In the genomic region with DNA sequence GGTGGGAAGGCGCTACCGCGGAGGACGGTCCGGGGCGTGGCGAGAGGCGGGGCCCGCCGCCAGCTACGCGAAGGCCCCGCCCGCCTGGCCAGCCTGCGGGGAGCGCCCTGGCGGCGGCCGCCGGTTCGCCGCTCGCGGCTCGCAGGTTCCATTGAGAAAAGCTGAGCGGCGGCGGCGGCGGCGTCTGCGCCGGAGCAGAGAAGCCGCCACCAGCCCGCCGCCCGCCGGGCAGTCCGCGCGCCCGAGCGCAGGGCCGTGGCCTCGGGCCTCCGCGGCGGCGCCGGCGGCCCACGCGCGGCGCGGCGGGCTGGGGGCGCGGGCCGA, we compare ENCODE assay signal across 8 mouse cellular contexts. TPM values are rescaled to one million over a fixed set of nuclear protein-coding genes. Genes with fewer than 3 reads are reported as not detected.
DNase-seq lines count a peak whose midpoint lies in the region; ATAC-seq and TF ChIP-seq lines count a peak whose summit lies in the region.

Gene Zfpm1 (plus strand): TSS at position 107 of the 324 bp plus-strand sequence.

- peaks cover 6% of the 10 kb centered on the region; the same call in 1 of the 2 replicates for H3K4me1 ChIP-seq in bone marrow, adult 2 months (ENCODE audit: control insufficient read depth, insufficient read depth, low read length)
- peaks cover 54% of the 10 kb centered on the region for H3K4me1 ChIP-seq in heart, embryonic 15.5 days (replicated peaks)
- peaks cover 29% of the 10 kb centered on the region for H3K4me1 ChIP-seq in limb, embryonic 11.5 days (ENCODE audit: control insufficient read depth, insufficient read depth, low read length)
- peaks cover 46% of the 10 kb centered on the region for H3K4me1 ChIP-seq in stomach, embryonic 15.5 days

- peak within 1 kb of the TSS; percentile 87 for H3K4me3 ChIP-seq in bone marrow, adult 2 months (replicated peaks; ENCODE audit: control insufficient read depth, low read depth, low read length)
- peak within 1 kb of the TSS; percentile 94 for H3K4me3 ChIP-seq in heart, embryonic 15.5 days
- H3K4me3 ChIP-seq in limb, embryonic 11.5 days (ENCODE audit: low read depth, low read length), result peak within 1 kb of the TSS; percentile 48
- H3K4me3 ChIP-seq in stomach, embryonic 15.5 days (replicated peaks), result peak within 1 kb of the TSS; percentile 69

- no peak for ATAC-seq in heart, embryonic 15.5 days (replicated peaks; ENCODE audit: insufficient number of reproducible peaks, insufficient read depth, low FRiP score, low read depth)
- ATAC-seq in limb, embryonic 11.5 days (ENCODE audit: insufficient number of reproducible peaks, low FRiP score, low TSS enrichment, low read depth), result no peak
- ATAC-seq in stomach, embryonic 15.5 days (ENCODE audit: insufficient read depth, low FRiP score, low read depth), result no peak

- H3K9ac ChIP-seq in heart, embryonic 15.5 days, result peak within 1 kb of the TSS; percentile 91
- peak within 1 kb of the TSS; percentile 56 for H3K9ac ChIP-seq in limb, embryonic 11.5 days (ENCODE audit: low read length)
- peak within 1 kb of the TSS; percentile 77 for H3K9ac ChIP-seq in stomach, embryonic 15.5 days

- 0 out of 2 replicates have a peak, but pooled peaks have one; percentile 2 for TF ChIP-seq CTCF in bone marrow, adult 2 months (IDR thresholded peaks at IDR 0.05; ENCODE audit: control insufficient read depth, insufficient read depth, low read length)

- peak within 1 kb of the TSS; percentile 97 for H3K4me2 ChIP-seq in heart, embryonic 15.5 days
- H3K4me2 ChIP-seq in limb, embryonic 11.5 days (ENCODE audit: low read depth, severe bottlenecking), result peak within 1 kb of the TSS; percentile 96
- peak within 1 kb of the TSS; percentile 96 for H3K4me2 ChIP-seq in stomach, embryonic 15.5 days

- no peaks in the 10 kb centered on the region for H3K9me3 ChIP-seq in heart, embryonic 15.5 days (replicated peaks)
- no peaks in the 10 kb centered on the region for H3K9me3 ChIP-seq in limb, embryonic 11.5 days (ENCODE audit: control insufficient read depth, low read length)
- H3K9me3 ChIP-seq in stomach, embryonic 15.5 days, result no peaks in the 10 kb centered on the region

- peak within 1 kb of the TSS; percentile 94 for H3K27ac ChIP-seq in bone marrow, adult 2 months (ENCODE audit: control insufficient read depth, insufficient read depth, low read depth, low read length, poor library complexity)
- H3K27ac ChIP-seq in heart, embryonic 15.5 days, result peak within 1 kb of the TSS; percentile 90
- peak within 1 kb of the TSS; percentile 43; the same call in 1 of the 2 replicates for H3K27ac ChIP-seq in limb, embryonic 11.5 days (replicated peaks; ENCODE audit: low read depth, low read length)
- peak within 1 kb of the TSS; percentile 83 for H3K27ac ChIP-seq in stomach, embryonic 15.5 days

- 17% methylated on average over 59 of the region's 60 CpGs for WGBS in bone marrow, adult 2 months
- 0% methylated on average over 46 of the region's 60 CpGs for WGBS in heart, embryonic 15.5 days
- WGBS in limb, embryonic 11.5 days, result 0% methylated on average over 52 of the region's 60 CpGs
- under 1% methylated on average over 43 of the region's 60 CpGs for WGBS in stomach, embryonic 15.5 days

- no peak for DNase-seq in layer of hippocampus, adult 8-10 months (ENCODE audit: low spot score in 2 of 2)
- no peak for DNase-seq in layer of hippocampus, adult 9-10 months (ENCODE audit: low spot score)
- no peak for DNase-seq in limb, embryonic 11.5 days (ENCODE audit: low spot score)
- no peak for DNase-seq in right cerebral cortex, postnatal 36 days (ENCODE audit: low spot score in 2 of 2)
- no peak for DNase-seq in ovary, postnatal 36 days (ENCODE audit: low spot score)

- no peaks in the 10 kb centered on the region for H3K27me3 ChIP-seq in heart, embryonic 15.5 days
- peaks cover 24% of the 10 kb centered on the region for H3K27me3 ChIP-seq in limb, embryonic 11.5 days (ENCODE audit: control insufficient read depth, insufficient read depth, low read length)
- no peaks in the 10 kb centered on the region for H3K27me3 ChIP-seq in stomach, embryonic 15.5 days (replicated peaks)

- no peaks in the 10 kb centered on the region for H3K36me3 ChIP-seq in heart, embryonic 15.5 days
- no peaks in the 10 kb centered on the region for H3K36me3 ChIP-seq in limb, embryonic 11.5 days (ENCODE audit: control insufficient read depth, insufficient read depth, low read length)
- H3K36me3 ChIP-seq in stomach, embryonic 15.5 days, result no peaks in the 10 kb centered on the region

- peak; percentile 63; the same call in 1 of the 2 replicates for TF ChIP-seq POLR2A in bone marrow, adult 2 months (IDR thresholded peaks at IDR 0.05; ENCODE audit: borderline replicate concordance, control insufficient read depth, low read depth, low read length)

RNA-seq across cellular contexts. Expression of gene Zfpm1, which starts in this region (rescaled TPM):
- 10 to 100 TPM; 37.3 to 45.5 (median 41.5) TPM for total RNA-seq in layer of hippocampus, adult 8-10 months (2022)
- polyA plus RNA-seq in bone marrow, adult 2 months (2011; ENCODE audit: insufficient read depth, insufficient read length, low replicate concordance, missing spikeins), result 125 and 324 TPM in 2 replicates
- 3.8 and 3.9 TPM in 2 replicates for polyA plus RNA-seq in heart, embryonic 15.5 days (2015; fragmentation: Nextera tagmentation; extraction: Ambion mirVana)
- 1.3 and 1.4 TPM in 2 replicates for polyA plus RNA-seq in limb, embryonic 11.5 days (2014; fragmentation: Nextera tagmentation; extraction: Ambion mirVana)
- 5.6 and 5.7 TPM in 2 replicates for polyA plus RNA-seq in stomach, embryonic 15.5 days (2015; fragmentation: Nextera tagmentation; extraction: Ambion mirVana)

Comparison
In these comparisons a context has a peak if more than half of its experiments do, and no peak if none do; other contexts are left out.
1. RNA of gene Zfpm1 (polyA plus RNA-seq): 125 to 324 TPM in bone marrow, adult 2 months; 5.6 to 5.7 TPM in stomach, embryonic 15.5 days, 3.8 to 3.9 TPM in heart, embryonic 15.5 days and 1.3 to 1.4 TPM in limb, embryonic 11.5 days; every median in the first group is over 10 times any median in the second.
2. H3K27ac ChIP-seq: peak in every context shown above with its lines; median percentile 94 in bone marrow, adult 2 months; 90 in heart, embryonic 15.5 days; 83 in stomach, embryonic 15.5 days; 43 in limb, embryonic 11.5 days.
3. Peak in every context shown above with its lines, with median percentiles within 50 percentile points of each other: H3K4me3 ChIP-seq, H3K4me2 ChIP-seq and H3K9ac ChIP-seq.